Mouse (Mus musculus) forebrain, embryonic 14.5 days (tissue): ENCODE measurements at regions not wholly inside any gene's neighbourhood (a gene's known extent, or its start where the extent isn't known, plus 50 kb on each side); places are given as distances from the start of the nearest gene placed in this dataset.

ENCODE experiments used
- ATAC-seq: fragments of 200-750 bp; cut with Nextera tagmentation; 2 replicates; pipeline ENCODE4 v1.8.0; 2017; ENCODE audit warnings: mild to moderate bottlenecking, moderate library complexity
- DNase-seq: peaks from one replicate; pipeline ENCODE4 v3.0.0-alpha.2; 2015; ENCODE audit warnings: low spot score
- H3K27ac ChIP-seq: fragments of 300-500 bp; sonication (generic); 2 replicates; pipeline ENCODE4 v1.5.1; 2014; ENCODE audit warnings: low read depth, mild to moderate bottlenecking, control low read depth, low read length, moderate library complexity
- H3K27me3 ChIP-seq: fragments of 300-500 bp; sonication (generic); replicated peaks from 2 replicates; pipeline ENCODE4 v1.6.1; 2014; ENCODE audit warnings: low read length, control low read depth, mixed read lengths; ENCODE audit not compliant: control insufficient read depth, insufficient read depth
- H3K36me3 ChIP-seq: fragments of 300-500 bp; sonication (generic); 2 replicates; pipeline ENCODE4 v1.6.1; 2014; ENCODE audit warnings: low read length, control low read depth; ENCODE audit not compliant: control insufficient read depth, insufficient read depth
- H3K4me1 ChIP-seq: fragments of 300-500 bp; sonication (generic); 2 replicates; pipeline ENCODE4 v1.6.1; 2014; ENCODE audit warnings: antibody characterized with exemption, low read length, control low read depth; ENCODE audit not compliant: control insufficient read depth, insufficient read depth
- H3K4me2 ChIP-seq: fragments of 300-500 bp; sonication (generic); 2 replicates; pipeline ENCODE4 v1.6.1; 2014; ENCODE audit warnings: mild to moderate bottlenecking, control low read depth, low read length
- H3K4me3 ChIP-seq: fragments of 300-500 bp; sonication (generic); 2 replicates; pipeline ENCODE4 v1.5.1; 2014; ENCODE audit warnings: low read depth, low read length, control low read depth
- H3K9ac ChIP-seq: fragments of 300-500 bp; sonication (generic); 2 replicates; pipeline ENCODE4 v1.6.1; 2014; ENCODE audit warnings: mild to moderate bottlenecking, low read length, control low read depth, moderate library complexity
- H3K9me3 ChIP-seq: fragments of 300-500 bp; sonication (generic); replicated peaks from 2 replicates; pipeline ENCODE4 v1.6.1; 2016; ENCODE audit warnings: low read length, control low read depth, mixed read lengths; ENCODE audit not compliant: control insufficient read depth
- WGBS: fragments of 180-500 bp; shearing (Covaris S2); extraction: QIAGEN DNeasy Blood & Tissue Kit; methylation state at CpG from one replicate; pipeline ENCODE4 v1.1.7; 2014; 5-methylcytosine and 5-hydroxymethylcytosine counted together

DNA sequence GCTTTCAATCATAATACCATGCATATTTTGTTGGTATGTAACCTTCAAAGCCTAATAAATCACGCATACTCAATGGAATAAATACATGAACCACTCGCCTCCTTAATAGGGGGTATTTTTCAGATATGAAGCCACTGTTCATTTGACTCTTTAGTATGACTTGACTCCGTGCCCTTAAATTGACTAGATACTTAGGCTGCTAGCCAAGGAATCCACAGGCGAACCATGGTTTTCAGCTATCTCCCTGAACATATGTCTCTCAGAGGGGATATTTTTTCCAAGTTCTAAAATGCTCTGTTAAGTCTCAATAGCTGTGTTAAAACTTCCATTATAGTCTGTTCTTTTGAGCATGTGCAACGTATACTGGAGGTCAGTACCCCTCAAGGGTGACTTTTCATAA is 413.8 kb upstream of the Adgrb3 start:
- ATAC-seq = no peak
- DNase-seq = no peak
- 84% methylated on average over 5 of the region's 5 CpGs for WGBS
- Histone ChIP-seq H3K4me2 (no peak overlapping the region), H3K4me3 (no peak overlapping the region), H3K9ac (no peak overlapping the region), H3K27me3 (no peaks in the 10 kb centered on the region), H3K36me3 (no peaks in the 10 kb centered on the region), H3K4me1 (no peaks in the 10 kb centered on the region), H3K27ac (no peak overlapping the region), H3K9me3 (no peaks in the 10 kb centered on the region)

DNA sequence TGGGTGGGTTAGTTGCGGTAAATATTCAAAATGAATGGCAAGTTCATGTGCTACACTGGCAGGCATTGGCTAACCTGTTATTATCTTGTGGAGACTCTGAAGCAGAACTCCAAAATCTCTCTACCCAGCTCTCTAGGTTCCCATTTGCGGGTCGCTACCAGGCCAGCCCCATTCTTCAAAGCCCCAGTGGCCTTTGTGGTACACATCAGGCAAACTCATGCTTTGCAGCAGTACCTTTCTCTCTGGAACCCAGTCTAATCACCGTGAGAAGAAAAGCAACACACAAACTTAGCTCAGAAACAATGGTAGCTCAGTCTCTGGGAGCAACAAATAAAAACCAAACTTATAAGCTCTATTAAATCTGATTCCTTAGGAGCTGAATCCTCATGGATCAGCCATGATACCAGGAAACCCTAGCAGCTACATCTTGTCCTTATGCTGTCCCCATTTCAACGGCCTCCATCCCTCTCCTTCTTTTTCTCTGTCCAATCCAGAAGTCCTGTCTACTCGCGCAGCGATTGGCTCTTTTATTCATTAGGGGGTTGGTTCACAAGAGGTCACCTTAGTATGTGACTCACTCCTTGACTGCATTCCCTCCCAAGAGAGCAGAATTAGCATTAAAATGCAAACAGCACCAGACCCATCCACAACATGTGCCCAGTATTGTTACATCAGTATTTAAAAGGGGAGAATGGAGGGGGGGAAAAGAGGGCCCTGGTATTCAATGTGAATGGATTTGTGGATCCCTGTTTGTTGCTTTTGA is 400.0 kb upstream of the Adgrb3 start:
- Histone ChIP-seq H3K9me3 (no peaks in the 10 kb centered on the region), H3K27me3 (no peaks in the 10 kb centered on the region), H3K27ac (no peak overlapping the region), H3K4me2 (no peak overlapping the region), H3K4me1 (peaks cover 3% of the 10 kb centered on the region; the same call in 1 of the 2 replicates), H3K36me3 (no peaks in the 10 kb centered on the region), H3K9ac (no peak overlapping the region), H3K4me3 (no peak overlapping the region)
- WGBS = 47% methylated on average over 8 of the region's 8 CpGs
- DNase-seq = peak; percentile 14
- ATAC-seq = peak; percentile 58

DNA sequence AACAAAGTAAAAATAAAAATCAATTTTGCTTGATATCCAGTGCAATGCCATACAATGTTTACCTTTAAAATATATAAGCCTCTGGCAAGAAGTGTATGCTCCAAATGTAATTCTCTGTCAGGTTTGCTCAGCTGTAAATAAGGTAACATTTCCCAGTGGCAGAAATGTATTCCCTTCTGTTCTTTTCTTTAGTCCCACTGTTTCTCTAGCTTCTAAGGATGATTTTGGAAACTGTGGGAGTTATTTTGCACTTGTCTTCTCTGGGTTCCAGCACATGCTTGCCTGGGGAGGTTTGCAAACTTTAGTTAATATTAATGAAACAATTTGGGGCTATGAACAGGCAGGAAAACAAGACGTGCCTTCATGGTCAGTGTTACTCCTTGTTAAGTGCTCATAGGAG is 374.9 kb upstream of the Adgrb3 start:
- Histone ChIP-seq H3K9ac (no peak overlapping the region), H3K27ac (no peak overlapping the region), H3K4me1 (no peaks in the 10 kb centered on the region), H3K4me3 (no peak overlapping the region), H3K4me2 (no peak overlapping the region), H3K36me3 (no peaks in the 10 kb centered on the region), H3K27me3 (no peaks in the 10 kb centered on the region), H3K9me3 (no peaks in the 10 kb centered on the region)
- 80% methylated on average over 1 of the region's 1 CpGs for WGBS
- no peak for ATAC-seq
- DNase-seq = no peak
